ENCODE assay signal across 15 mouse cellular contexts in genomic region chr5:43609760-43610159, GRCm38 (mm10). TPM values are rescaled to one million over a fixed set of nuclear protein-coding genes. Genes with fewer than 3 reads are reported as not detected.
DNase-seq lines count a peak whose midpoint lies in the region; ATAC-seq and TF ChIP-seq lines count a peak whose summit lies in the region.
"Had no signal": no experiment of that assay in that cellular context is flagged by ENCODE, and none has a peak within 500 bp of the region (broad histone marks: within the 10 kb centered on the region; RNA-seq: fewer than 3 reads in every experiment).

No protein-coding gene starts in this region.

- H3K27ac ChIP-seq in hindbrain, postnatal 0 days: no peak overlapping the region
- H3K27ac ChIP-seq in hindbrain, embryonic 10.5 days: no peak overlapping the region
- no peak overlapping the region for H3K27ac ChIP-seq in lung, embryonic 14.5 days (ENCODE audit: low read depth)
- H3K27ac ChIP-seq in lung, postnatal 0 days (ENCODE audit: low read length): no peak overlapping the region
- H3K27ac ChIP-seq: embryonic facial prominence, embryonic 15.5 days; heart, embryonic 13.5 days; intestine, embryonic 15.5 days; midbrain, embryonic 15.5 days had no signal

- peak; percentile 46 for DNase-seq in adrenal gland, postnatal 14 days
- DNase-seq in adrenal gland, adult 18-20 months (ENCODE audit: low spot score in 2 of 2): no peak
- peak; percentile 51 for DNase-seq in hindbrain, postnatal 0 days (ENCODE audit: low spot score)
- DNase-seq in hindbrain, embryonic 10.5 days (ENCODE audit: low spot score): no peak
- peak; percentile 64 for DNase-seq in lung, embryonic 14.5 days
- DNase-seq in lung, postnatal 0 days (ENCODE audit: low spot score): no peak
- peak; percentile 60 for DNase-seq in brain, adult 2 months (ENCODE audit: low read depth, low spot score)
- no peak for DNase-seq in spleen, adult 12 weeks (ENCODE audit: low spot score)
- DNase-seq: lung, adult 2 months; thymus, adult 2 months had no signal

- no peak overlapping the region for H3K4me2 ChIP-seq in hindbrain, postnatal 0 days (ENCODE audit: low read depth, low read length)
- H3K4me2 ChIP-seq in lung, embryonic 14.5 days: no peak overlapping the region
- H3K4me2 ChIP-seq in lung, postnatal 0 days (replicated peaks; ENCODE audit: low read depth, low read length): no peak overlapping the region
- H3K4me2 ChIP-seq: embryonic facial prominence, embryonic 15.5 days; heart, embryonic 13.5 days; intestine, embryonic 15.5 days; midbrain, embryonic 15.5 days had no signal

- TF ChIP-seq CTCF in hindbrain, postnatal 0 days (IDR thresholded peaks at IDR 0.05; ENCODE audit: low read depth): no peak
- TF ChIP-seq CTCF in lung, embryonic 14.5 days (IDR thresholded peaks at IDR 0.05; ENCODE audit: low read depth): no peak
- no peak for TF ChIP-seq CTCF in lung, postnatal 0 days (IDR thresholded peaks at IDR 0.05)

- 84% methylated on average over 1 of the region's 1 CpGs for WGBS in hindbrain, postnatal 0 days
- 96% methylated on average over 1 of the region's 1 CpGs for WGBS in hindbrain, embryonic 10.5 days
- 63% methylated on average over 1 of the region's 1 CpGs for WGBS in lung, embryonic 14.5 days
- 53% methylated on average over 1 of the region's 1 CpGs for WGBS in lung, postnatal 0 days

- H3K9me3 ChIP-seq in hindbrain, postnatal 0 days (ENCODE audit: low read length): no peaks in the 10 kb centered on the region
- no peaks in the 10 kb centered on the region for H3K9me3 ChIP-seq in hindbrain, embryonic 10.5 days
- no peaks in the 10 kb centered on the region for H3K9me3 ChIP-seq in lung, embryonic 14.5 days (ENCODE audit: low read depth, low read length)
- H3K9me3 ChIP-seq in lung, postnatal 0 days (ENCODE audit: low read length): no peaks in the 10 kb centered on the region
- H3K9me3 ChIP-seq: embryonic facial prominence, embryonic 15.5 days; heart, embryonic 13.5 days; intestine, embryonic 15.5 days; midbrain, embryonic 15.5 days had no signal

- no peaks in the 10 kb centered on the region for H3K27me3 ChIP-seq in hindbrain, postnatal 0 days (ENCODE audit: insufficient read depth, low read length)
- no peaks in the 10 kb centered on the region for H3K27me3 ChIP-seq in hindbrain, embryonic 10.5 days (ENCODE audit: insufficient read depth, poor library complexity, severe bottlenecking)
- no peaks in the 10 kb centered on the region for H3K27me3 ChIP-seq in lung, embryonic 14.5 days (ENCODE audit: insufficient read depth, low read length)
- H3K27me3 ChIP-seq in lung, postnatal 0 days (replicated peaks; ENCODE audit: insufficient read depth, low read length): no peaks in the 10 kb centered on the region
- H3K27me3 ChIP-seq: embryonic facial prominence, embryonic 15.5 days; heart, embryonic 13.5 days; intestine, embryonic 15.5 days; midbrain, embryonic 15.5 days had no signal

- no peak overlapping the region for H3K9ac ChIP-seq in hindbrain, postnatal 0 days (replicated peaks; ENCODE audit: low read length)
- H3K9ac ChIP-seq in lung, embryonic 14.5 days: no peak overlapping the region
- no peak overlapping the region for H3K9ac ChIP-seq in lung, postnatal 0 days (replicated peaks; ENCODE audit: low read depth)
- H3K9ac ChIP-seq: embryonic facial prominence, embryonic 15.5 days; heart, embryonic 13.5 days; intestine, embryonic 15.5 days; midbrain, embryonic 15.5 days had no signal

- no peaks in the 10 kb centered on the region for H3K36me3 ChIP-seq in hindbrain, postnatal 0 days (ENCODE audit: insufficient read depth, low read length)
- no peaks in the 10 kb centered on the region for H3K36me3 ChIP-seq in hindbrain, embryonic 10.5 days
- H3K36me3 ChIP-seq in lung, embryonic 14.5 days (ENCODE audit: insufficient read depth): no peaks in the 10 kb centered on the region
- no peaks in the 10 kb centered on the region for H3K36me3 ChIP-seq in lung, postnatal 0 days (ENCODE audit: insufficient read depth, low read length)
- H3K36me3 ChIP-seq: embryonic facial prominence, embryonic 15.5 days; heart, embryonic 13.5 days; intestine, embryonic 15.5 days; midbrain, embryonic 15.5 days had no signal

- 0 out of 2 replicates have a peak, but pooled peaks cover 4% of the 10 kb centered on the region for H3K4me1 ChIP-seq in hindbrain, postnatal 0 days (ENCODE audit: insufficient read depth, low read length)
- H3K4me1 ChIP-seq in hindbrain, embryonic 10.5 days (replicated peaks): no peaks in the 10 kb centered on the region
- no peaks in the 10 kb centered on the region for H3K4me1 ChIP-seq in lung, embryonic 14.5 days (ENCODE audit: insufficient read depth)
- no peaks in the 10 kb centered on the region for H3K4me1 ChIP-seq in lung, postnatal 0 days (ENCODE audit: insufficient read depth, low read depth, low read length)
- H3K4me1 ChIP-seq: embryonic facial prominence, embryonic 15.5 days; intestine, embryonic 15.5 days had no signal

- TF ChIP-seq EP300 in lung, postnatal 0 days (IDR thresholded peaks at IDR 0.05): no peak

- no peak overlapping the region for H3K4me3 ChIP-seq in hindbrain, postnatal 0 days (ENCODE audit: low read length)
- no peak overlapping the region for H3K4me3 ChIP-seq in hindbrain, embryonic 10.5 days
- no peak overlapping the region for H3K4me3 ChIP-seq in lung, embryonic 14.5 days (ENCODE audit: low read depth, low read length)
- no peak overlapping the region for H3K4me3 ChIP-seq in lung, postnatal 0 days (ENCODE audit: low read depth, low read length)
- H3K4me3 ChIP-seq: embryonic facial prominence, embryonic 15.5 days; heart, embryonic 13.5 days; intestine, embryonic 15.5 days; midbrain, embryonic 15.5 days had no signal

- ATAC-seq in hindbrain, postnatal 0 days: no peak
- ATAC-seq in lung, embryonic 14.5 days (ENCODE audit: insufficient read depth): no peak
- no peak for ATAC-seq in lung, postnatal 0 days
- ATAC-seq: activated CD4-positive, CD25-positive, alpha-beta regulatory T cell, adult 4 months; intestine, embryonic 15.5 days; midbrain, embryonic 15.5 days had no signal

RNA-seq across cellular contexts. Expression of gene Cc2d2a, which starts 52.4 kb away (rescaled TPM):
- total RNA-seq in adrenal gland, postnatal 14 days (2021): 13.9 and 16.3 TPM in 2 replicates
- 10 to 100 TPM; 10.5 to 11.0 TPM for total RNA-seq in adrenal gland, adult 18-20 months (2021)
- total RNA-seq in hindbrain, postnatal 0 days (2014; rRNA removed): 5.6 and 6.6 TPM in 2 replicates
- polyA plus RNA-seq in hindbrain, postnatal 0 days (2015; fragmentation: Nextera tagmentation; extraction: Ambion mirVana): 5.1 and 7.6 TPM in 2 replicates
- polyA plus RNA-seq in hindbrain, embryonic 10.5 days (2016; fragmentation: Nextera tagmentation; extraction: Ambion mirVana): 8.5 and 9.8 TPM in 2 replicates
- polyA plus RNA-seq in lung, embryonic 14.5 days (2014; fragmentation: Nextera tagmentation; extraction: Ambion mirVana): 14.4 and 15.1 TPM in 2 replicates
- polyA plus RNA-seq in lung, postnatal 0 days (2015; fragmentation: Nextera tagmentation; extraction: Ambion mirVana): 7.7 and 8.7 TPM in 2 replicates

Comparison
In these comparisons a context has a peak if more than half of its experiments do, and no peak if none do; other contexts are left out.
1. DNase-seq: peak in adrenal gland, postnatal 14 days (single experiment), hindbrain, postnatal 0 days (single experiment), lung, embryonic 14.5 days (single experiment) and brain, adult 2 months (single experiment); none in adrenal gland, adult 18-20 months (0 of 2), hindbrain, embryonic 10.5 days (single experiment), lung, postnatal 0 days (single experiment) and spleen, adult 12 weeks (single experiment).